Mouse (Mus musculus): ENCODE measurements around the gene Tbxa2r. TPM values are rescaled to one million over a fixed set of nuclear protein-coding genes. Genes with fewer than 3 reads are reported as not detected.
A peak's percentile ranks its signal among the peaks of the same experiment; 100 is the strongest.

Tbxa2r gene
- polyA plus RNA-seq, 1 experiment from 2014 or later, result 6.7 TPM

GRCm38 (mm10) chr10:81340551-81341332, 12.2 kb downstream of the Tbxa2r start:
- no peak overlapping the region for H3K27ac ChIP-seq
- H3K27me3 ChIP-seq (replicated peaks), result peaks cover 77% of the 10 kb centered on the region
- H3K9me3 ChIP-seq (replicated peaks), result no peaks in the 10 kb centered on the region
- H3K36me3 ChIP-seq, result no peaks in the 10 kb centered on the region
- 0 out of 2 replicates have a peak overlapping the region, but pooled peaks have one; percentile 10 for H3K4me2 ChIP-seq
- no peak overlapping the region for H3K9ac ChIP-seq
- WGBS (ENCODE audit: insufficient replicate concordance), result 37% methylated on average over 17 of the region's 17 CpGs
- no peak overlapping the region for H3K4me3 ChIP-seq
- ATAC-seq, result peak; percentile 64; the same call in 1 of the 2 replicates
- peaks cover 38% of the 10 kb centered on the region for H3K4me1 ChIP-seq

- Histone ChIP-seq H3K4me1 (peaks cover 40% of the 10 kb centered on the region), H3K9ac (no peak overlapping the region), H3K4me2 (no peak overlapping the region), H3K9me3 (replicated peaks) (no peaks in the 10 kb centered on the region), H3K36me3 (no peaks in the 10 kb centered on the region), H3K4me3 (no peak overlapping the region), H3K27ac (no peak overlapping the region), H3K27me3 (replicated peaks) (peaks cover 78% of the 10 kb centered on the region)
- 30% methylated on average over 16 of the region's 16 CpGs for WGBS (ENCODE audit: insufficient replicate concordance)
- ATAC-seq, result no peak
These were observed 12.9 kb downstream of the Tbxa2r start for GRCm38 (mm10) chr10:81341333-81341949.

- Histone ChIP-seq H3K9ac (peak within 1 kb of the TSS; percentile 63), H3K36me3 (peaks cover 8% of the 10 kb centered on the region), H3K4me2 (peak within 1 kb of the TSS; percentile 78), H3K9me3 (replicated peaks) (no peaks in the 10 kb centered on the region), H3K4me3 (peak within 1 kb of the TSS; percentile 57), H3K27ac (no peak within 1 kb of the TSS), H3K27me3 (replicated peaks) (peaks cover 64% of the 10 kb centered on the region), H3K4me1 (peaks cover 54% of the 10 kb centered on the region)
- ATAC-seq, result no peak
- WGBS (ENCODE audit: insufficient replicate concordance), result 7% methylated on average over 38 of the region's 67 CpGs
These were observed 14.4 kb downstream of the Tbxa2r start, which contains the start of gene Gipc3 for GRCm38 (mm10) chr10:81342686-81343505. Gene Gipc3 (minus strand): TSS chr10:81343266.

GRCm38 (mm10) chr10:81344421-81345161, 16.1 kb downstream of the Tbxa2r start:
- Histone ChIP-seq H3K36me3 (peaks cover 19% of the 10 kb centered on the region), H3K4me1 (peaks cover 71% of the 10 kb centered on the region), H3K27ac (no peak overlapping the region), H3K9ac (no peak overlapping the region), H3K4me2 (no peak overlapping the region), H3K27me3 (replicated peaks) (peaks cover 54% of the 10 kb centered on the region), H3K9me3 (replicated peaks) (no peaks in the 10 kb centered on the region), H3K4me3 (no peak overlapping the region)
- ATAC-seq, result no peak
- 50% methylated on average over 8 of the region's 8 CpGs for WGBS (ENCODE audit: insufficient replicate concordance)

GRCm38 (mm10) chr10:81345162-81345534, 16.6 kb downstream of the Tbxa2r start:
- no peaks in the 10 kb centered on the region for H3K9me3 ChIP-seq (replicated peaks)
- H3K27ac ChIP-seq, result no peak overlapping the region
- H3K9ac ChIP-seq, result no peak overlapping the region
- no peak overlapping the region for H3K4me2 ChIP-seq
- H3K4me1 ChIP-seq, result peaks cover 73% of the 10 kb centered on the region
- no peak for ATAC-seq
- peaks cover 54% of the 10 kb centered on the region for H3K27me3 ChIP-seq (replicated peaks)
- peaks cover 19% of the 10 kb centered on the region for H3K36me3 ChIP-seq
- H3K4me3 ChIP-seq, result no peak overlapping the region
- WGBS (ENCODE audit: insufficient replicate concordance), result 60% methylated on average over 4 of the region's 4 CpGs

GRCm38 (mm10) chr10:81346453-81347067, 18.0 kb downstream of the Tbxa2r start:
- 9% methylated on average over 54 of the region's 55 CpGs for WGBS (ENCODE audit: insufficient replicate concordance)
- peak; percentile 20; the same call in 1 of the 2 replicates for ATAC-seq
- H3K4me3 ChIP-seq, result peak overlapping the region; percentile 45
- H3K9ac ChIP-seq, result peak overlapping the region; percentile 46
- peak overlapping the region; percentile 77 for H3K4me2 ChIP-seq
- peaks cover 48% of the 10 kb centered on the region for H3K27me3 ChIP-seq (replicated peaks)
- H3K27ac ChIP-seq, result peak overlapping the region; percentile 69; the same call in 1 of the 2 replicates
- peaks cover 67% of the 10 kb centered on the region for H3K4me1 ChIP-seq
- peaks cover 19% of the 10 kb centered on the region for H3K36me3 ChIP-seq
- H3K9me3 ChIP-seq (replicated peaks), result no peaks in the 10 kb centered on the region

GRCm38 (mm10) chr10:81349146-81349545, 20.6 kb downstream of the Tbxa2r start:
- Histone ChIP-seq H3K36me3 (peaks cover 19% of the 10 kb centered on the region), H3K4me3 (peak overlapping the region; percentile 83), H3K4me2 (peak overlapping the region; percentile 95), H3K9me3 (replicated peaks) (no peaks in the 10 kb centered on the region), H3K27ac (peak overlapping the region; percentile 90), H3K27me3 (replicated peaks) (peaks cover 23% of the 10 kb centered on the region), H3K9ac (peak overlapping the region; percentile 91), H3K4me1 (peaks cover 70% of the 10 kb centered on the region)
- WGBS (ENCODE audit: insufficient replicate concordance), result 5% methylated on average over 12 of the region's 12 CpGs
- ATAC-seq, result peak; percentile 50

GRCm38 (mm10) chr10:81349961-81350350, 21.4 kb downstream of the Tbxa2r start:
- H3K4me3 ChIP-seq, result peak overlapping the region; percentile 83
- H3K9me3 ChIP-seq (replicated peaks), result no peaks in the 10 kb centered on the region
- peaks cover 15% of the 10 kb centered on the region for H3K27me3 ChIP-seq (replicated peaks)
- no peak; the same call in 1 of the 2 replicates for ATAC-seq
- peak overlapping the region; percentile 95 for H3K4me2 ChIP-seq
- under 1% methylated on average over 29 of the region's 29 CpGs for WGBS (ENCODE audit: insufficient replicate concordance)
- H3K4me1 ChIP-seq, result peaks cover 78% of the 10 kb centered on the region
- peak overlapping the region; percentile 91 for H3K9ac ChIP-seq
- H3K36me3 ChIP-seq, result peaks cover 19% of the 10 kb centered on the region
- peak overlapping the region; percentile 90 for H3K27ac ChIP-seq

- ATAC-seq, result peak; percentile 91
- peak within 1 kb of the TSS; percentile 95 for H3K4me2 ChIP-seq
- peaks cover 81% of the 10 kb centered on the region for H3K4me1 ChIP-seq
- peak within 1 kb of the TSS; percentile 91 for H3K27ac ChIP-seq
- under 1% methylated on average over 54 of the region's 54 CpGs for WGBS (ENCODE audit: insufficient replicate concordance)
- H3K9ac ChIP-seq, result peak within 1 kb of the TSS; percentile 91
- peaks cover 19% of the 10 kb centered on the region for H3K36me3 ChIP-seq
- H3K9me3 ChIP-seq (replicated peaks), result no peaks in the 10 kb centered on the region
- H3K4me3 ChIP-seq, result peak within 1 kb of the TSS; percentile 83
- peaks cover 10% of the 10 kb centered on the region for H3K27me3 ChIP-seq (replicated peaks)
These were observed 22.0 kb downstream of the Tbxa2r start, which contains the start of gene Hmg20b for GRCm38 (mm10) chr10:81350351-81351063. Gene Hmg20b (minus strand): TSS chr10:81350480.

GRCm38 (mm10) chr10:81351678-81352291, 23.3 kb downstream of the Tbxa2r start:
- Histone ChIP-seq H3K9me3 (replicated peaks) (no peaks in the 10 kb centered on the region), H3K9ac (peak overlapping the region; percentile 71), H3K4me2 (peak overlapping the region; percentile 76), H3K4me1 (peaks cover 82% of the 10 kb centered on the region), H3K27me3 (replicated peaks) (no peaks in the 10 kb centered on the region), H3K36me3 (peaks cover 19% of the 10 kb centered on the region), H3K27ac (peak overlapping the region; percentile 91), H3K4me3 (peak overlapping the region; percentile 83)
- WGBS (ENCODE audit: insufficient replicate concordance), result 3% methylated on average over 9 of the region's 9 CpGs
- peak; percentile 26 for ATAC-seq

All from liver, embryonic 12.5 days (tissue).